In the genomic region with DNA sequence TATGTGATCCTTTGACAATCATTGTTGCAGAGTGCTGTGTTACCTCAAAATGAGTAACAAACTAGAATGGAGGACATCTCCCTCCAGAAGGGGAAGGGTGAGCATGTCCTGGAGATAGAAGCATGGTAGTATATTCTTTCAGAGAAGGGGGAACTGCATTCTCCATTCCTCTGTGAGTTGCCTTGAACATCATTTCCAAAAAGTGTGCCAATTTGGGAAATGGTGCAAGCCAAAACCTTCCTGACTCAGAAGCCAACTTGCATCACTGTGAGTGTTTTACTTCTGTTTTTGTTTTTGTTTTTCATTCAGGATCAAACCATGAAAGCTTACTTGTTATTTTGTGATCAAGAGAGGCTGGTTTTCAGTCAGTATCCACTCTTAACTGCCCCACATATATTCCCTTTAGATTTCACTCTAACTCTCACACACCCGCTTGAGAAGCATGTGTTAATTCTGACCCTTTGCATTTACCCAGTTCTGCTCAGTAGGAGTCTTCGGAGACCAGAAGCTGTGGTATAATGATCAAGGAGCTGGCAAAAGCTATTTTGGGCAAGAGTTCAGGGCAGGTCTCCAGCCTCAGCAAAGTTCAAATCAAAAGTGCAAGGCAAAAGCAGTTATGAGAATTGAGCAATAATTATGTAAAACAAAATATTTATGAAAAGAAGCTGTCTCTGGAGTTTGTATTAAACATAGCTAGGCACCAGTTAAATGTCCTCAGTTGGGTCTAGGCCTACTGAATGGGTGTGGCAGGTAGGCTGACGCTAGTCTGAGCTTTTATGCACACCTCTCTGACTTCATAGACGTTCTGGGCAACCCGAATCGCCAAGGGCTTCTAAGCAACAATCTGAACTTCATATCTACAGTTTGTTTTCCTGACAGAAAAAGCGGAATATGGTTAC, we compare ENCODE assay signal across 13 mouse cellular contexts.
DNase-seq lines count a peak whose midpoint lies in the region; ATAC-seq and TF ChIP-seq lines count a peak whose summit lies in the region.
"Had no signal": no experiment of that assay in that cellular context is flagged by ENCODE, and none has a peak within 500 bp of the region (broad histone marks: within the 10 kb centered on the region; RNA-seq: fewer than 3 reads in every experiment).

No protein-coding gene starts in this region.

- ATAC-seq in lung, postnatal 0 days, result no peak
- peak; percentile 92 for ATAC-seq in stomach, embryonic 15.5 days (ENCODE audit: insufficient read depth, low FRiP score, low read depth)
- ATAC-seq: hindbrain, postnatal 0 days had no signal

- peak; percentile 5 to 24 for DNase-seq in adrenal gland, adult 18-20 months (ENCODE audit: low spot score in 2 of 2)
- DNase-seq in adrenal gland, postnatal 4 days (ENCODE audit: low spot score in 2 of 2), result no peak
- peak; percentile 6 for DNase-seq in lung, adult 2 months
- no peak for DNase-seq in lung, postnatal 0 days (ENCODE audit: low spot score)
- DNase-seq in gastrocnemius, postnatal 25 days, result peak; percentile 23
- DNase-seq in left cerebral cortex, adult 18-20 months (ENCODE audit: low spot score in 2 of 2), result no peak
- no peak for DNase-seq in spleen, postnatal 4 days (ENCODE audit: low spot score in 2 of 2)
- DNase-seq: cerebellum, adult 8-10 months had no signal

- no peak overlapping the region for H3K27ac ChIP-seq in lung, postnatal 0 days (ENCODE audit: low read length)
- no peak overlapping the region for H3K27ac ChIP-seq in stomach, embryonic 15.5 days
- H3K27ac ChIP-seq: embryonic facial prominence, embryonic 12.5 days; hindbrain, postnatal 0 days; layer of hippocampus, adult 2 months; limb, embryonic 12.5 days had no signal

- no peaks in the 10 kb centered on the region for H3K4me1 ChIP-seq in lung, adult 2 months (ENCODE audit: control insufficient read depth, insufficient read depth, low read length)
- H3K4me1 ChIP-seq in lung, postnatal 0 days (ENCODE audit: insufficient read depth, low read depth, low read length), result no peaks in the 10 kb centered on the region
- H3K4me1 ChIP-seq in stomach, embryonic 15.5 days, result no peaks in the 10 kb centered on the region
- H3K4me1 ChIP-seq: embryonic facial prominence, embryonic 12.5 days; limb, embryonic 12.5 days had no signal

- no peak overlapping the region for H3K9ac ChIP-seq in lung, postnatal 0 days (replicated peaks; ENCODE audit: low read depth)
- no peak overlapping the region for H3K9ac ChIP-seq in stomach, embryonic 15.5 days
- H3K9ac ChIP-seq: embryonic facial prominence, embryonic 12.5 days; limb, embryonic 12.5 days had no signal

- H3K4me2 ChIP-seq in lung, postnatal 0 days (replicated peaks; ENCODE audit: low read depth, low read length), result no peak overlapping the region
- H3K4me2 ChIP-seq in stomach, embryonic 15.5 days, result no peak overlapping the region
- H3K4me2 ChIP-seq: embryonic facial prominence, embryonic 12.5 days; limb, embryonic 12.5 days had no signal

- WGBS in lung, adult 2 months, result 52% methylated on average over 7 of the region's 7 CpGs
- WGBS in lung, postnatal 0 days, result 55% methylated on average over 7 of the region's 7 CpGs
- WGBS in stomach, embryonic 15.5 days, result 66% methylated on average over 7 of the region's 7 CpGs

- H3K27me3 ChIP-seq in lung, postnatal 0 days (replicated peaks; ENCODE audit: insufficient read depth, low read length), result no peaks in the 10 kb centered on the region
- H3K27me3 ChIP-seq in stomach, embryonic 15.5 days (replicated peaks), result no peaks in the 10 kb centered on the region
- H3K27me3 ChIP-seq: embryonic facial prominence, embryonic 12.5 days; limb, embryonic 12.5 days had no signal

- H3K9me3 ChIP-seq in lung, postnatal 0 days (ENCODE audit: low read length), result no peaks in the 10 kb centered on the region
- no peaks in the 10 kb centered on the region for H3K9me3 ChIP-seq in stomach, embryonic 15.5 days
- H3K9me3 ChIP-seq: embryonic facial prominence, embryonic 12.5 days; limb, embryonic 12.5 days had no signal

- TF ChIP-seq EP300 in lung, postnatal 0 days (IDR thresholded peaks at IDR 0.05), result no peak

- TF ChIP-seq POLR2A in lung, adult 2 months (IDR thresholded peaks at IDR 0.05; ENCODE audit: borderline replicate concordance, extremely low read depth, low read depth, low read length), result no peak

- TF ChIP-seq CTCF in lung, adult 2 months (IDR thresholded peaks at IDR 0.05; ENCODE audit: insufficient read depth, low read length), result no peak
- no peak for TF ChIP-seq CTCF in lung, postnatal 0 days (IDR thresholded peaks at IDR 0.05)

- no peak overlapping the region for H3K4me3 ChIP-seq in lung, adult 2 months (replicated peaks; ENCODE audit: extremely low read depth, low read depth, low read length)
- no peak overlapping the region for H3K4me3 ChIP-seq in lung, postnatal 0 days (ENCODE audit: low read depth, low read length)
- no peak overlapping the region for H3K4me3 ChIP-seq in stomach, embryonic 15.5 days (replicated peaks)
- H3K4me3 ChIP-seq: embryonic facial prominence, embryonic 12.5 days; layer of hippocampus, adult 2 months; limb, embryonic 12.5 days had no signal

- H3K36me3 ChIP-seq in lung, postnatal 0 days (ENCODE audit: insufficient read depth, low read length), result no peaks in the 10 kb centered on the region
- no peaks in the 10 kb centered on the region for H3K36me3 ChIP-seq in stomach, embryonic 15.5 days
- H3K36me3 ChIP-seq: embryonic facial prominence, embryonic 12.5 days; limb, embryonic 12.5 days had no signal

Comparison
In these comparisons a context has a peak if more than half of its experiments do, and no peak if none do; other contexts are left out.
1. DNase-seq: peak in adrenal gland, adult 18-20 months (2 of 2), lung, adult 2 months (single experiment) and gastrocnemius, postnatal 25 days (single experiment); none in adrenal gland, postnatal 4 days (0 of 2), lung, postnatal 0 days (single experiment), left cerebral cortex, adult 18-20 months (0 of 2) and spleen, postnatal 4 days (0 of 2).